Mouse (Mus musculus) thymus, adult 18-20 months (tissue): ENCODE measurements around the gene Gpx3.
"Not testable (repeated sequence)": the region's sequence is repeated elsewhere in the genome, so short reads cannot be mapped to it uniquely, and the experiment has no call there.

Experiments used
- DNase-seq, 2 experiments: peaks; one replicate each; pipeline ENCODE4 v3.0.0; 2022; ENCODE audit warnings: mixed read lengths in 2 of 2

Gene Gpx3

GRCm38 (mm10) chr11:54881051-54881474, 21.2 kb upstream of the Gpx3 start:
- no peak for DNase-seq

DNA sequence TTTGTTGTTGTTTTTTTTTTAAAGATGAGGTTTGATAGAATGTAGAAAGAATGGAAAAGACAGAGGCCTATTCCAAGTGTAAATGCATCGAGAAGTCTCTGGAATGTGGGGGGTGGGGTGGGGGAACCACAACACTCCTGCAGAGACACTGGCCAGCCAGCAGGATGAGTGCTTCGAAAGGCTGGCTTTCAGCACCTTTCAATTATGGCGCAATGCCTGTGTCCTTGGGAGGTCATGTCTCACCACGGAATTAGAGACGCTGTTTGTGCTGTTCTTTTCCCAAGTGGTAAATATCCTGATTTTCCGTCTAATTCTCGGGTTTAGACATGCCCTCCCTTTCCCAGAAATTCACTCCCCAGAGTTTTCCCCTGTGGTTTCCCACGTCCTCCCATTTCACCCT, 19.6 kb upstream of the Gpx3 start:
- no peak for DNase-seq

GRCm38 (mm10) chr11:54884197-54884828, 17.9 kb upstream of the Gpx3 start:
- DNase-seq, result no peak

DNA sequence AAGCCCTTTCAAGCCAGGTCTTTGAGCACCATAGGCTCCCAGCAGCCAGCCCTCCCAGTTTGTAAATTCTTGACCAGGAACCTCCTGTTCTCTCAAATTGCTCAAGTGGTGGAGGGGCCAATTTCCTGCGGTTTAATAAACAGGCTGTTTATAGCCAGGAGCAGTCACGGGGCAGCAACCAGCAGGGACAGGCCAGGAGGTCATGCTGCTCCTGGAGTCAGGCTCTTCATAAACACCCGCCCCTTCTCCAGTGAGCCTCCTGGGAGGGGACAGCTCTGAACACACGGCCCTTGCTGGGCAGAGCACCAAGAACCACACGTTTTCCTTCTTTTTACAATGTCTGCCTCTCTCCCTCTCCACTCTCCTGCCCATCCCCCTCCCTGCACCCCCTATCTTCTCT, 17.3 kb upstream of the Gpx3 start:
- peak in 1 of 2 experiments; percentile 21 for DNase-seq

DNA sequence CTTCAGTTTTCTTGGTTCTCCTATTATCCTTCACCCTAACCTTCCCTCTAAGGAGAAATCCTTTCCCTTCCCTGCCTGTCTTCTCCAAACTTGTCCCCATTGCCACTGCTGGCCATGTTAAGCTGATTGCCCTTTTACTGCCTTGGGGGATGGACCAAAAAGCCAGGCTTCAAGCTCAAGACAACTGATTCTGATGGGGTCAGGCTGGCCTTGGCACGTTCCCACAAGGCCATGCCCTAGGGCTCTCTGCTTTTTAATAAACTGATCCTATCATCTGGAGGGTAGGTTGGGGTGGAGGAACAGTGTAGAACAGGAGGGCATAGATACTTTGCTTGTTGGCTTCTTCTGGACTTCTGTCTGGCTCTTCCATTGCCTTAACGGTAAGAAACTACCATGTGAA, 16.8 kb upstream of the Gpx3 start:
- no peak for DNase-seq

GRCm38 (mm10) chr11:54887927-54888326, 14.3 kb upstream of the Gpx3 start:
- DNase-seq, result no peak

- DNase-seq, result no peak
Observed at GRCm38 (mm10) chr11:54891341-54891740, 10.9 kb upstream of the Gpx3 start.

- DNase-seq, result no peak
Observed at GRCm38 (mm10) chr11:54892091-54892490, 10.2 kb upstream of the Gpx3 start.

DNA sequence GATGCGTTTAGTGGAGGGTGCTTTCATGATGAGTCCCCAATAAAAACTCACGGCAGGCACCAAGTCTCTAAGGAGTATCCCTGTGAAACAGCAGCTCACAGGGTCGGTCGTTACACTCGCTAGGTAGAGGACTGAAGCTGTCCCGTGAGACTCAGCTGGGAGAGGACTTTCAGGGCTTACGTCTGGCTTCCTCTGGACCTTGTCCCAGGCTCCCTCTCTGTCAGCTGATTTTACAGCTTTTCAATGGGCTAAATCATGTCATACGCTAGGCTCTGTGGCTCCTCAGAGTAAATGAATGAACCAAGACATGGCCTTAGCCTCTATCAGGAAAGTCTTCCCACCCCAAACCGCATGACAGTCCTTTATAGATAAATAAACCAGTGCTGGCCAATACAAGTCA, 7.7 kb upstream of the Gpx3 start:
- DNase-seq, result no peak

GRCm38 (mm10) chr11:54896646-54897045, 5.6 kb upstream of the Gpx3 start:
- not testable (repeated sequence) for DNase-seq

GRCm38 (mm10) chr11:54897470-54897869, 4.8 kb upstream of the Gpx3 start:
- no peak for DNase-seq

DNA sequence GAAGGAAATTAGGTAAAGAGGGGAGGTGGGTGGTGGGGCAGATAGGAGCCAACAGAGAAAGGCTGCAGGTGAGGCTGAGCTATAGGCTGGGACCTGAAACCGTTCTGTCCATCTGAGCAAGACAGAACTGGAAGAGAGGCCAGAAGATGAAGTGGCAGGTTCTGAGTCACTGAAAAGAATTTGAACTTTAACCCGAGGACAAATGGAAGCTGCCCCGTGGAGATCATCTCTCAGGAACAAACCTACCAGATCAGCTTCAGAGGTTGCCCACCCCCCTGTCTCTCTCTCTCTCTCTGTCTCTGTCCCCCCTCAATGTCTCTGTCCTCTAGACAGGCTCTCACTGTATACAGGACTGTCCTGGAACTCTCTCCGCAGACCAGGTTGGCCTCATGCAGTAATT, 2.6 kb upstream of the Gpx3 start:
- no peak for DNase-seq

GRCm38 (mm10) chr11:54903339-54903738, 1.1 kb downstream of the Gpx3 start:
- no peak for DNase-seq

GRCm38 (mm10) chr11:54903940-54904706, 1.9 kb downstream of the Gpx3 start:
- DNase-seq, result no peak

GRCm38 (mm10) chr11:54905086-54905485, 2.8 kb downstream of the Gpx3 start:
- DNase-seq, result no peak

DNA sequence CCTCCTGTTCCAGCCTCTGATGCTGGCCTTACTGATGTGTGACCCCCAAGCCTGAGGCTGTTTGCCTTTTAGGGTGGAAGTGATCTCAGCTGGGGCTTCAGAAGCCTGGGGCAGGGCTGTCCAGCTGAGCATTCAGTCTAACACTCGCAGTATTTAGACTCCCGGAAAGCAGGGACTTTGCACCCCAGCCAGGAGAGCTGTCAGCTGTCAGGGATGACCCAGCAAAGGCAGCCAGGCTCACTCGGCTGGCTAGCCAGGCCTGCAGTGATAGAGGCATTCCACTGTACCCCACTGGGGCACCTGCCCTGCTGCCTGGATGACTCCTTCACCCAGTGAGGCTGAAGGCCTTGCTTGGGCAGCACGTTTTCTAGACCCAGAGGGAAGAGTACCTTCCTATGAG, 3.7 kb downstream of the Gpx3 start:
- no peak for DNase-seq

DNA sequence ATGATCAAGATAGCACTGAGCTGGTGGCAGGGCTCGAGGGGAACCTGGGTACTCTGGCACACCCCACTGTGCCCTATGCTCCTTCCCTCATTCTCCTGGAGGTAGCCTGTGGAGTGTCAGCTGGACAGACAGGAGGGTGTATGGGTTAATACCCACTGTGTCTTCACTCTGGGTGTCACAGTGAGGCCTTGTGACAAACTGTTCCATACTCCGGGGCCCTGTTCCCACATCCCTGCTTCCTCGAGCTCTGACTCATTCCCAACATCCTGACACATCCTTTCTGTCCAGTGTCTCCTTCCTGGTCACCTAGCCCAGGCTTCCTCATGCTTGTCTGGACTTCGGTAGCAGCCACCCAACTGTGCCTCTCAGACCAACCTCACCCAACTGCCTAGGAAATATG, 4.2 kb downstream of the Gpx3 start:
- DNase-seq, result no peak

DNA sequence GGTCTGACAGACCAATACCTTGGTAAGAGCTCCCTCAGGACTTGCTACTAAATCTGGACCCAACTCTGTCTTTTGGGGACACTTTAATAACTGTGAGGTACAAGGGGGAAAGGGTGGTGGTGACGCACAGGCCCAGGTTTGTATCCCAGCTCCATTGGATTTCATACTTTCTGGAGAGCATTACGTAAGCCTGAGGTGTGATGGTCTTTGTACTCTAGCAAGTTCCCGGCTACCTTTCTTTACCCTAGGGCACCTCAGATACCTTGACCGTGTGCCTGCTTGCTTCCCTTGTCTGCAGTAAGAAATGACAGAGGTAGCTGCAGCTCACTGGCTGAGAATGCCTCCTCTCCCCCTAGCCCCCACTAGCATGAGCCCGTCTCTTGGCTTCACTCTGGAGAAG, 5.0 kb downstream of the Gpx3 start:
- DNase-seq, result no peak

GRCm38 (mm10) chr11:54909273-54909672, 7.0 kb downstream of the Gpx3 start:
- DNase-seq, result no peak

- no peak for DNase-seq
Observed at GRCm38 (mm10) chr11:54910081-54910665, 7.9 kb downstream of the Gpx3 start.

DNA sequence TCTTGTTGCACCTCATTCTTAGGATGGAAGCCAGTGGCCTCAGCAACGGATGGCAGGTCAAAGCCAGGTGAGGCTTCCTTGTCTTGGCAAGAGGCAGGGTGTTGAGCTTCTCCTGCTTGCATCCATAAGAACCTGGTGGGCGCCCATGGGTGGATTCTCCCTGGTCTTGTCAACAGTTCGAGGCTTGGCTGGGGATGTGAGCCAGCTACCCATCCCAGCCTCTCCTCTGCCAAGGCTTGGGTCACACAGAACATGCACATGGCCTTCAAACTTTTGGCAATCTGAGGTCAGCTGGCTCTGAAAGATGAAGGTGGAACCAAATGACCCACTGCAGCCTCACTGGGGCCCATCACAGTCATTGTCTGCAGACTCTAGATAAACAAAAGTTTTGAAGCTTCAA, 8.9 kb downstream of the Gpx3 start:
- DNase-seq, result no peak

- DNase-seq, result no peak
Observed at GRCm38 (mm10) chr11:54911671-54912502, 9.6 kb downstream of the Gpx3 start.
